Mouse (Mus musculus): ENCODE data around the gene Arhgef19. TPM values are rescaled to one million over a fixed set of nuclear protein-coding genes. Genes with fewer than 3 reads are reported as not detected.

Gene Arhgef19
- polyA plus RNA-seq, 1 experiment from 2014 or later = 2.6 TPM

DNA sequence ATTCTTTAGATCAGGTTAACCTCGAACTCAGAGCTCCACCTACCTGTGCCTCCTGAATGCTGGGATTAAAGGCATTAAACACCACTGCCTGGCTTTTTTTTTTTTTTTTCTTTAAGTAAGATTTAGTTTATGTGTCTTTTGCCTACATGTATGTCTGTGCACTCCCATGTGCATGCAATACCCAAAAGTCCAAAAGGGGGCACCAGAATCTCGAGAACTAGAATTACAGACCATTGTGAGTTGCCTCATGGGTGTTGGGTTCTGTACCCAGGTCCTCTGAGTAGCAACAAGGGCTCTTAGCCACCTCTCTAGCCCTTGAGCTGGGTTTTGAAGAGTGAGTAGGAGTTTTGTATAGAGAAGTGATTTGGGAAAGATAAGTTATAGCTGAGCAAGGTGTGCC, 13.3 kb downstream of the Arhgef19 start:
- 69% methylated on average over 2 of the region's 2 CpGs for WGBS
- Histone ChIP-seq H3K4me3 (ENCODE audit: control insufficient read depth in 1 of 2, insufficient read depth in 1 of 2, low read depth in 1 of 2, low read length in 2 of 2) (no peak overlapping the region), H3K27ac (replicated peaks in 1 of 2; ENCODE audit: control insufficient read depth in 1 of 2, insufficient read depth in 1 of 2, low read depth in 2 of 2, low read length in 2 of 2) (no peak overlapping the region), H3K36me3 (ENCODE audit: control insufficient read depth, insufficient read depth, low read length) (no peaks in the 10 kb centered on the region), H3K9ac (ENCODE audit: low read length) (no peak overlapping the region), H3K4me1 (ENCODE audit: control insufficient read depth in 2 of 2, insufficient read depth in 2 of 2, low read length in 2 of 2) (peaks cover 2 to 3% of the 10 kb centered on the region in 2 experiments; a peak in 3 of 4 replicates), H3K4me2 (ENCODE audit: low read length) (no peak overlapping the region), H3K27me3 (ENCODE audit: control insufficient read depth, insufficient read depth, low read length) (peaks cover 29% of the 10 kb centered on the region), H3K9me3 (ENCODE audit: control insufficient read depth, low read length) (no peaks in the 10 kb centered on the region)
- ATAC-seq (ENCODE audit: insufficient number of reproducible peaks, insufficient read depth, low FRiP score, low read depth) = no peak

DNA sequence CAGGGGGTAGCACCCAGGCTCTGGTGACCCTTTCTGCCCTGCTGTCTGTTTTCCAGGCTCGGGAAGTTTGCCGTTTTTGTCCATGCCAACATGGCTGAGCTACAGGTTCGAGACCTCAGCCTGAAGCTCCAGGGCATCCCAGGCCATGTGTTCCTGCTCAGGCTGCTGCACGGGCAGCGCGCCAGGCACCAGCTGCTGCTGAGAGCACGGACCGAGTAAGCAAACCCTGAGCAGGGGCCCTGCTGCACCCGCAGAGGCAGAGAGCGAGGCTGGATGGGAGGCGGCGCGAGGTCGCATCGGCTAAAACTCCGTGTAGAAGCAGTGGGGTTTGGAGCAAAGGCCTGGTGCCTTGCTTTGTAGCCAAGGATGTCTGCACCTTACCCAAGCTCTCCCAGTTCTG, 14.9 kb downstream of the Arhgef19 start:
- Histone ChIP-seq H3K27me3 (ENCODE audit: control insufficient read depth, insufficient read depth, low read length) (peaks cover 13% of the 10 kb centered on the region), H3K4me2 (ENCODE audit: low read length) (no peak overlapping the region), H3K9ac (ENCODE audit: low read length) (no peak overlapping the region; the same call in 1 of the 2 replicates), H3K9me3 (ENCODE audit: control insufficient read depth, low read length) (no peaks in the 10 kb centered on the region), H3K4me1 (ENCODE audit: control insufficient read depth in 2 of 2, insufficient read depth in 2 of 2, low read length in 2 of 2) (no peaks in the 10 kb centered on the region; a peak in 1 of 4 replicates), H3K27ac (replicated peaks in 1 of 2; ENCODE audit: control insufficient read depth in 1 of 2, insufficient read depth in 1 of 2, low read depth in 2 of 2, low read length in 2 of 2) (no peak overlapping the region), H3K36me3 (ENCODE audit: control insufficient read depth, insufficient read depth, low read length) (no peaks in the 10 kb centered on the region), H3K4me3 (ENCODE audit: control insufficient read depth in 1 of 2, insufficient read depth in 1 of 2, low read depth in 1 of 2, low read length in 2 of 2) (no peak overlapping the region)
- no peak for ATAC-seq (ENCODE audit: insufficient number of reproducible peaks, insufficient read depth, low FRiP score, low read depth)
- 65% methylated on average over 16 of the region's 16 CpGs for WGBS

DNA sequence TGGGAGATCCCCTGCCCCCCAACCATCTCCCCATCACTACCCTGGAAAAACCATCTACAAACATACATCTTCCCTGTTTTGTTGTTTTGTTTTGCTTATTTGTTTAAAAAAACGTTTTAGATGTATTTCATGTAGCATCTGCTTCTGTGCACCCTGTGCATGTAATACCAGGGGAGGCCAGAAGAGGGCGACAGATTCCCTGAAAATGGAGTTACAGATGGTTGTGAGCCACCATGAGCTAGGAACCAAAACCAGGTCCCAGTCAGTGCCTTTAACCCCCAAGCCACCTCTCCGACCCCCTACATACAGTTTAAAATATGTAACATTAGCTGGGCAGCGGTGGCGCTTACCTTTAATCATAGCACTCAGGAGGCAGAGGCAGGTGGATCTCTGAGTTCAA, 18.1 kb downstream of the Arhgef19 start:
- ATAC-seq (ENCODE audit: insufficient number of reproducible peaks, insufficient read depth, low FRiP score, low read depth) = no peak
- Histone ChIP-seq H3K27ac (replicated peaks in 1 of 2; ENCODE audit: control insufficient read depth in 1 of 2, insufficient read depth in 1 of 2, low read depth in 2 of 2, low read length in 2 of 2) (no peak overlapping the region), H3K4me3 (ENCODE audit: control insufficient read depth in 1 of 2, insufficient read depth in 1 of 2, low read depth in 1 of 2, low read length in 2 of 2) (no peak overlapping the region), H3K36me3 (ENCODE audit: control insufficient read depth, insufficient read depth, low read length) (no peaks in the 10 kb centered on the region), H3K4me1 (ENCODE audit: control insufficient read depth in 2 of 2, insufficient read depth in 2 of 2, low read length in 2 of 2) (peaks cover 0 to 4% of the 10 kb centered on the region in 2 experiments; a peak in 2 of 4 replicates), H3K9me3 (ENCODE audit: control insufficient read depth, low read length) (no peaks in the 10 kb centered on the region), H3K27me3 (ENCODE audit: control insufficient read depth, insufficient read depth, low read length) (no peaks in the 10 kb centered on the region), H3K4me2 (ENCODE audit: low read length) (no peak overlapping the region), H3K9ac (ENCODE audit: low read length) (no peak overlapping the region)
- WGBS = 67% methylated on average over 5 of the region's 5 CpGs

DNA sequence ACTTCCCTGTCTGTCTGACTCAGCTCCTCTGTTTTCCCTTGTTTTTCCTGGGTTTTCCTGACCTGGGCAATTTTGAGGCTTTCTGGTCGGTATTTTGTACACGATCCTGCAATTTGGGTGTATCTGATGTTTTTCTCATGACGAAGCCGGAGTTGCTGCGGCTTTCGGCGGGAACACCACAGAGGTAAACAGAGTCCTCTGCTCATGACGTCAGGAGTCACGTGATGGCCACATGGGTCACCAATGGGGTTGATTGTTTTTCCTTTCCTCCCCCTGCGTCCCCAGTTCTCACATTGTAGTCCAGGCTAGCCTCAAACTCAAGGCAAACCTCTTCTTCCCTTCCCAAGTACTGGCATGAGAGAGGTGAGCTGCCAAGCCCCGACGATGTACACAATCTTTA, 20.1 kb downstream of the Arhgef19 start:
- Histone ChIP-seq H3K9me3 (ENCODE audit: control insufficient read depth, low read length) (no peaks in the 10 kb centered on the region), H3K9ac (ENCODE audit: low read length) (no peak overlapping the region), H3K27me3 (ENCODE audit: control insufficient read depth, insufficient read depth, low read length) (no peaks in the 10 kb centered on the region), H3K36me3 (ENCODE audit: control insufficient read depth, insufficient read depth, low read length) (no peaks in the 10 kb centered on the region), H3K4me3 (ENCODE audit: control insufficient read depth in 1 of 2, insufficient read depth in 1 of 2, low read depth in 1 of 2, low read length in 2 of 2) (no peak overlapping the region), H3K4me1 (ENCODE audit: control insufficient read depth in 2 of 2, insufficient read depth in 2 of 2, low read length in 2 of 2) (peaks cover 0 to 4% of the 10 kb centered on the region in 2 experiments; a peak in 1 of 4 replicates), H3K4me2 (ENCODE audit: low read length) (no peak overlapping the region), H3K27ac (replicated peaks in 1 of 2; ENCODE audit: control insufficient read depth in 1 of 2, insufficient read depth in 1 of 2, low read depth in 2 of 2, low read length in 2 of 2) (no peak overlapping the region)
- WGBS = 70% methylated on average over 12 of the region's 12 CpGs
- ATAC-seq (ENCODE audit: insufficient number of reproducible peaks, insufficient read depth, low FRiP score, low read depth) = no peak

DNA sequence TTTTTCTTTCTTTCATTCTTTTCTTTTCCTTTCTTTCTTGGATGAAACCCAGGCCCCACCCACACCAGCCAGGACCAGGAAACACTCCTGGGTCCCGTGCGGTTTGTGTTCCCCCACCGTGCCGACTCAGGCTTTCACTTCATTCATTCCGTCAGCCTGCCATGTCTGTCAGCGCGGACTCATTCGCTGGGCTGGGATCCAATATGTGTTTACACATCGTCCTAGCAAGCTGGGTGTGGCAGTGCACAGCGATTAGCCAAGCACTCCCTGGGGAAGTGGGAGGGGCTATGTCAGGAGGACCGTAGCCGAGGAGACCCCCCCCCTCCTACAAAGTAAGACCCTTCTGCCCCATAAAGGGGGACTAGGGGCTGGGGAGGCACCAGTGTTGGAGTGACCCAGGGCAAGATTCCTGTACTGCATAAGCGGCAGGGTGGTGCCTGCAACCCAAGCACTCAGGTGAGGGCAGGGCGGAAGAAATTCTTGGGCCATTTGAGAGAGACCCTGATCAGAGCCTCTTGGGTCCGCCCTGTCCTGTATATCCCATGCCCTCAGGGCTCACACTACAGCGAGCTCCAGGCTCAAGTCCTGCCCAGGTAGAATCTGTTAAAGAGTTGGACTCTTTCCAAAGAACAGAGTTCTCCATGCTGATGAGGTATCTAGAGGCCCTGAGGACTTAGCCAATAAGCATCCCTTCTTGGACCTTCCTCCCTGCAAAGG, 20.9 kb downstream of the Arhgef19 start:
- Histone ChIP-seq H3K4me1 (ENCODE audit: control insufficient read depth in 2 of 2, insufficient read depth in 2 of 2, low read length in 2 of 2) (peaks cover 0 to 4% of the 10 kb centered on the region in 2 experiments; a peak in 1 of 4 replicates), H3K4me3 (ENCODE audit: control insufficient read depth in 1 of 2, insufficient read depth in 1 of 2, low read depth in 1 of 2, low read length in 2 of 2) (peak overlapping the region; percentile 8 to 11; a peak in 1 of 4 replicates), H3K9ac (ENCODE audit: low read length) (peak overlapping the region; percentile 45; the same call in 1 of the 2 replicates), H3K9me3 (ENCODE audit: control insufficient read depth, low read length) (no peaks in the 10 kb centered on the region), H3K4me2 (ENCODE audit: low read length) (peak overlapping the region; percentile 51), H3K27me3 (ENCODE audit: control insufficient read depth, insufficient read depth, low read length) (no peaks in the 10 kb centered on the region), H3K27ac (replicated peaks in 1 of 2; ENCODE audit: control insufficient read depth in 1 of 2, insufficient read depth in 1 of 2, low read depth in 2 of 2, low read length in 2 of 2) (no peak overlapping the region), H3K36me3 (ENCODE audit: control insufficient read depth, insufficient read depth, low read length) (no peaks in the 10 kb centered on the region)
- ATAC-seq (ENCODE audit: insufficient number of reproducible peaks, insufficient read depth, low FRiP score, low read depth) = peak; percentile 29; the same call in 1 of the 2 replicates
- WGBS = 48% methylated on average over 16 of the region's 16 CpGs

DNA sequence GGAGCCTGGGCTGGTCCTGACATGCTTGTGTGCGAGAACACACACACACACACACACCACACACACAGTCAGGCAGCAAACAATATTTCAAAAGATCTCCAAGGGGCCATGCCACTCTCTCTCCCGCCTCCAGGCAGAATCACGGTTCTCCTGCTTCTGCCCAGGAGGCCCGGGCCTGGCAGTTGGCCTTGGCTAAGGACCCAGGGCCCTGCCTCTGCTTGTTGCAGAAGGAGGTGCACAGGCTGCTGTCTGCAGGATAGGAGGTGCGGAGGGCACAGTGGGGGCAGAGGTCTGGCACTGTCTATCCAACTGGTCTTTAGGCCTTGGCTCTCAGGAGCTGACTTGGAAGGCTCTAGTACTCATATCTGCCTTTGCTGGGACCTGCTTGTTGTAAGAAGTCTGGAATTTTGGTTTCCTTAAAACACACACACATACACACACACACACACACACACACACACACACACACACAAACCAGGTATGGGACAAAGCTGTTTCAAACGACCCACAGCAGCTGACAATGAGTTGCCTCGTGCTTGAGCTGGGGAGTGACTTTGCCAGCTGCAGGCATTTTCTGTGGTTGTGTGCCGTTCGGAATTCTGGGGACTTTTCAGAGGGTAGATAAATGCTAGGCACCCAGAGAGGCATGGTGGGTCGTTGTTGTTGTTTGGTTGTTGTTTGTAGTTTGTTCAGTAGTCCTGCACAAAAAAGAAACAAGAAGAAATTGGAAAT, 23.8 kb downstream of the Arhgef19 start:
- no peak overlapping the region for H3K27ac ChIP-seq (replicated peaks in 1 of 2; ENCODE audit: control insufficient read depth in 1 of 2, insufficient read depth in 1 of 2, low read depth in 2 of 2, low read length in 2 of 2)
- H3K27me3 ChIP-seq (ENCODE audit: control insufficient read depth, insufficient read depth, low read length) = no peaks in the 10 kb centered on the region
- 72% methylated on average over 10 of the region's 10 CpGs for WGBS
- no peak for ATAC-seq (ENCODE audit: insufficient number of reproducible peaks, insufficient read depth, low FRiP score, low read depth)
- no peak overlapping the region for H3K4me3 ChIP-seq (ENCODE audit: control insufficient read depth in 1 of 2, insufficient read depth in 1 of 2, low read depth in 1 of 2, low read length in 2 of 2)
- H3K4me1 ChIP-seq (ENCODE audit: control insufficient read depth in 2 of 2, insufficient read depth in 2 of 2, low read length in 2 of 2) = peaks cover 0 to 4% of the 10 kb centered on the region in 2 experiments; a peak in 1 of 4 replicates
- no peaks in the 10 kb centered on the region for H3K36me3 ChIP-seq (ENCODE audit: control insufficient read depth, insufficient read depth, low read length)
- H3K9ac ChIP-seq (ENCODE audit: low read length) = no peak overlapping the region
- 0 out of 2 replicates have a peak, but pooled peaks cover 3% of the 10 kb centered on the region for H3K9me3 ChIP-seq (ENCODE audit: control insufficient read depth, low read length)
- H3K4me2 ChIP-seq (ENCODE audit: low read length) = no peak overlapping the region

DNA sequence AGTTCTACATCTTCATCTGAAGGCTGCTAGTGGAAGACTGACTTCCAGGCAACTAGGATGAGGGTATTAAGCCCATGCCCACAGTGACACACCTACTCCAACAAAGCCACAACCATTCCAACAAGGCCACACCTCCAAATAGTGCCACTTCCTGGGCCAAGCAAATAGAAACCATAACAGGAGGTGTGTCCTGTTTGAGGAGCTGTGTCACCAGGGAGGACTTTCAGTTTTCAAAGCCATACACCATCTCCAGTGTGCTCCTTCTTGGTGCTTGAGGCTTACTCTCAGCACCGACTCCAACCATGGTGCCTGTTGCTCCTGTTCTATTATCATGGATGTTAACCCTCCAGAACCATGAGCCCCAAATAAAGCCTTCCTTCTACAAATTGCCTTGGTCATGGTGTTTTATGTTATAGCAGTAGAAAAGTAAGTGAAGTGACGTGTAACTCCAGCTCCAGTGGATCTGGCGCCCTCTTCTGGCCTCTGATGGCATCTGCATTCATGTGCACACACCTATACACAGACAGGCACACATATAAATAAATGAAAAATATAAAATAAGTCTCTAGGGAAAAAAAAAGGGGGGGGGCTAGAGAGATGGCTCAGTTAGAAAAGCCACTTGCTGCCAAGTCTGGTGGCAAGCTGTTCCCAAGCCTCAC, 26.8 kb downstream of the Arhgef19 start:
- H3K9ac ChIP-seq (ENCODE audit: low read length) = no peak overlapping the region
- ATAC-seq (ENCODE audit: insufficient number of reproducible peaks, insufficient read depth, low FRiP score, low read depth) = no peak
- no peak overlapping the region for H3K4me3 ChIP-seq (ENCODE audit: control insufficient read depth in 1 of 2, insufficient read depth in 1 of 2, low read depth in 1 of 2, low read length in 2 of 2)
- no peaks in the 10 kb centered on the region for H3K36me3 ChIP-seq (ENCODE audit: control insufficient read depth, insufficient read depth, low read length)
- H3K9me3 ChIP-seq (ENCODE audit: control insufficient read depth, low read length) = 0 out of 2 replicates have a peak, but pooled peaks cover 3% of the 10 kb centered on the region
- no peaks in the 10 kb centered on the region for H3K4me1 ChIP-seq (ENCODE audit: control insufficient read depth in 2 of 2, insufficient read depth in 2 of 2, low read length in 2 of 2)
- WGBS = 87% methylated on average over 3 of the region's 3 CpGs
- no peak overlapping the region for H3K27ac ChIP-seq (replicated peaks in 1 of 2; ENCODE audit: control insufficient read depth in 1 of 2, insufficient read depth in 1 of 2, low read depth in 2 of 2, low read length in 2 of 2)
- no peak overlapping the region for H3K4me2 ChIP-seq (ENCODE audit: low read length)
- H3K27me3 ChIP-seq (ENCODE audit: control insufficient read depth, insufficient read depth, low read length) = no peaks in the 10 kb centered on the region

All from heart, embryonic 14.5 days (tissue).